16 mouse cellular contexts compared by ENCODE assay signal in the genomic region with DNA sequence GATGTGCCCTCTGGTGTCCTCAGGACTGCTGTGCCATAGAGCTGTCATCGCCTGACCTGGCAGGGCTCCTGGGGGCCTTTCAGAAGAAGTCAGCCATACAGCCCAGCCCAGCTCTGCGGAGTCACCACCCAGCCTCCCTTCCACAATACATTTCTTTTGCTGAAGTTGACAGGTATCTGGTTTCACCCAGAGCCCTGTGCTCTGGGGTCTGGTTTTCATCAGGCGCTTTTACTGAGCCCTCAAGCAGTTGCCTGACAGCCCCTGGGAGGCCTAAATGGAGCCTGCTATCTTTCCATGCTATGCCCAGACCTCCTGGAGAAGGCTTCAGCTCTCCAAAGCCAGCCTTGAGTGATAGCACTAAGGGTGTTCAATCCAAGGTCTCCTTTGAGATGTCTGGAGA. TPM values are rescaled to one million over a fixed set of nuclear protein-coding genes. Genes with fewer than 3 reads are reported as not detected.
DNase-seq lines count a peak whose midpoint lies in the region; ATAC-seq and TF ChIP-seq lines count a peak whose summit lies in the region.
"Had no signal": no experiment of that assay in that cellular context is flagged by ENCODE, and none has a peak within 500 bp of the region (broad histone marks: within the 10 kb centered on the region; RNA-seq: fewer than 3 reads in every experiment).

No protein-coding gene starts in this region.

- TF ChIP-seq EP300 in heart, adult 2 months (IDR thresholded peaks at IDR 0.05; ENCODE audit: insufficient read depth, low read depth, low read length), result no peak

- no peaks in the 10 kb centered on the region for H3K79me2 ChIP-seq in heart, adult 2 months (replicated peaks; ENCODE audit: control insufficient read depth, insufficient read depth, low read length)

- no peaks in the 10 kb centered on the region for H3K27me3 ChIP-seq in heart, embryonic 14.5 days (ENCODE audit: control insufficient read depth, insufficient read depth, low read length)
- no peaks in the 10 kb centered on the region; the same call in 1 of the 2 replicates for H3K27me3 ChIP-seq in heart, adult 2 months (ENCODE audit: control insufficient read depth, insufficient read depth, low read length)
- no peaks in the 10 kb centered on the region for H3K27me3 ChIP-seq in embryonic facial prominence, embryonic 10.5 days (replicated peaks; ENCODE audit: low read depth, poor library complexity, severe bottlenecking)
- H3K27me3 ChIP-seq in limb, embryonic 12.5 days, result no peaks in the 10 kb centered on the region
- no peaks in the 10 kb centered on the region for H3K27me3 ChIP-seq in hindbrain, embryonic 13.5 days
- H3K27me3 ChIP-seq: lung, embryonic 15.5 days; Patski had no signal

- no peaks in the 10 kb centered on the region for H3K36me3 ChIP-seq in heart, embryonic 14.5 days (ENCODE audit: control insufficient read depth, insufficient read depth, low read length)
- H3K36me3 ChIP-seq in heart, adult 2 months (ENCODE audit: control insufficient read depth, insufficient read depth, low read length), result no peaks in the 10 kb centered on the region
- no peaks in the 10 kb centered on the region for H3K36me3 ChIP-seq in embryonic facial prominence, embryonic 10.5 days (replicated peaks)
- H3K36me3 ChIP-seq in limb, embryonic 12.5 days, result no peaks in the 10 kb centered on the region
- H3K36me3 ChIP-seq in hindbrain, embryonic 13.5 days, result no peaks in the 10 kb centered on the region
- H3K36me3 ChIP-seq: lung, embryonic 15.5 days had no signal

- peaks cover 22 to 24% of the 10 kb centered on the region in 2 experiments for H3K4me1 ChIP-seq in heart, embryonic 14.5 days (ENCODE audit: control insufficient read depth in 2 of 2, insufficient read depth in 2 of 2, low read length in 2 of 2)
- no peaks in the 10 kb centered on the region for H3K4me1 ChIP-seq in heart, adult 2 months (ENCODE audit: control insufficient read depth, insufficient read depth, low read length)
- peaks cover 59% of the 10 kb centered on the region for H3K4me1 ChIP-seq in embryonic facial prominence, embryonic 10.5 days
- H3K4me1 ChIP-seq in limb, embryonic 12.5 days (replicated peaks), result peaks cover 68% of the 10 kb centered on the region
- H3K4me1 ChIP-seq in hindbrain, embryonic 13.5 days (replicated peaks), result peaks cover 12% of the 10 kb centered on the region

- H3K9ac ChIP-seq in heart, embryonic 14.5 days (ENCODE audit: low read length), result no peak overlapping the region
- no peak overlapping the region for H3K9ac ChIP-seq in heart, adult 2 months (ENCODE audit: low read depth, low read length)
- no peak overlapping the region for H3K9ac ChIP-seq in limb, embryonic 12.5 days (replicated peaks)
- no peak overlapping the region for H3K9ac ChIP-seq in hindbrain, embryonic 13.5 days
- H3K9ac ChIP-seq: lung, embryonic 15.5 days had no signal

- ATAC-seq in heart, embryonic 14.5 days (ENCODE audit: insufficient number of reproducible peaks, insufficient read depth, low FRiP score, low read depth), result peak; percentile 83
- ATAC-seq in limb, embryonic 12.5 days (ENCODE audit: insufficient number of reproducible peaks, insufficient read depth, low FRiP score, low TSS enrichment, low read depth), result peak; percentile 75
- no peak for ATAC-seq in hindbrain, embryonic 13.5 days (ENCODE audit: low FRiP score)
- ATAC-seq: CD4-positive, CD25-positive, alpha-beta regulatory T cell, adult 4 months; hindbrain, postnatal 0 days; Patski had no signal

- intact Hi-C loops in heart, adult 2 months (cut with DNase I), result no loop called here

- peak overlapping the region; percentile 43 to 54; a peak in 3 of 4 replicates for H3K27ac ChIP-seq in heart, embryonic 14.5 days (replicated peaks in 1 of 2; ENCODE audit: control insufficient read depth in 1 of 2, insufficient read depth in 1 of 2, low read depth in 2 of 2, low read length in 2 of 2)
- no peak overlapping the region for H3K27ac ChIP-seq in heart, adult 2 months
- peak overlapping the region; percentile 83 for H3K27ac ChIP-seq in embryonic facial prominence, embryonic 10.5 days (replicated peaks)
- peak overlapping the region; percentile 90 for H3K27ac ChIP-seq in limb, embryonic 12.5 days
- H3K27ac ChIP-seq in hindbrain, embryonic 13.5 days, result no peak overlapping the region
- H3K27ac ChIP-seq: hindbrain, postnatal 0 days; layer of hippocampus, adult 2 months; lung, embryonic 15.5 days had no signal

- DNase-seq in heart, adult 2 months, result no peak
- DNase-seq in MN1 (ENCODE audit: low spot score), result peak; percentile 94
- DNase-seq in embryonic facial prominence, embryonic 10.5 days (ENCODE audit: low spot score), result peak; percentile 81
- no peak for DNase-seq in lung, postnatal 36 days
- DNase-seq in ovary, postnatal 14 days (ENCODE audit: low spot score), result no peak
- DNase-seq: cerebellum, postnatal 36 days; thymus, postnatal 4 days had no signal

- TF ChIP-seq POLR2A in heart, adult 2 months (IDR thresholded peaks at IDR 0.05; ENCODE audit: insufficient read depth, low read depth, low read length), result no peak

- 11% methylated on average over 3 of the region's 3 CpGs for WGBS in heart, embryonic 14.5 days
- WGBS in heart, adult 2 months, result 39% methylated on average over 3 of the region's 3 CpGs
- WGBS in embryonic facial prominence, embryonic 10.5 days, result 22% methylated on average over 3 of the region's 3 CpGs
- 3% methylated on average over 3 of the region's 3 CpGs for WGBS in limb, embryonic 12.5 days
- 44% methylated on average over 3 of the region's 3 CpGs for WGBS in hindbrain, embryonic 13.5 days

- no peak overlapping the region for H3K4me3 ChIP-seq in heart, embryonic 14.5 days (ENCODE audit: control insufficient read depth in 1 of 2, insufficient read depth in 1 of 2, low read depth in 1 of 2, low read length in 2 of 2)
- H3K4me3 ChIP-seq in heart, adult 2 months, result no peak overlapping the region
- H3K4me3 ChIP-seq in embryonic facial prominence, embryonic 10.5 days, result no peak overlapping the region
- no peak overlapping the region for H3K4me3 ChIP-seq in limb, embryonic 12.5 days (replicated peaks)
- H3K4me3 ChIP-seq in hindbrain, embryonic 13.5 days, result no peak overlapping the region
- H3K4me3 ChIP-seq: layer of hippocampus, adult 2 months; lung, embryonic 15.5 days had no signal

- no peaks in the 10 kb centered on the region for H3K9me3 ChIP-seq in heart, embryonic 14.5 days (ENCODE audit: control insufficient read depth, low read length)
- H3K9me3 ChIP-seq in embryonic facial prominence, embryonic 10.5 days, result no peaks in the 10 kb centered on the region
- H3K9me3 ChIP-seq in limb, embryonic 12.5 days, result no peaks in the 10 kb centered on the region
- no peaks in the 10 kb centered on the region for H3K9me3 ChIP-seq in hindbrain, embryonic 13.5 days
- H3K9me3 ChIP-seq: lung, embryonic 15.5 days had no signal

- H3K4me2 ChIP-seq in heart, embryonic 14.5 days (ENCODE audit: low read length), result no peak overlapping the region
- no peak overlapping the region for H3K4me2 ChIP-seq in limb, embryonic 12.5 days
- no peak overlapping the region for H3K4me2 ChIP-seq in hindbrain, embryonic 13.5 days
- H3K4me2 ChIP-seq: lung, embryonic 15.5 days had no signal

- TF ChIP-seq CTCF in heart, adult 2 months (IDR thresholded peaks at IDR 0.05), result no peak

RNA-seq across cellular contexts. Expression of a gene that starts 19.5 kb away (rescaled TPM):
- 7.0 and 13.8 TPM in 2 replicates for polyA plus RNA-seq in heart, embryonic 14.5 days (2014; fragmentation: Nextera tagmentation; extraction: Ambion mirVana)
- total RNA-seq in heart, adult 2 months (2021), result not detected
- polyA plus RNA-seq in heart, adult 2 months (2012; rRNA removed), result 0.23 TPM in 1 of 2 replicates, not detected in the other
- 1,341 and 1,562 TPM in 2 replicates for polyA plus RNA-seq in embryonic facial prominence, embryonic 10.5 days (2016; fragmentation: Nextera tagmentation; extraction: Ambion mirVana)
- 302 and 358 TPM in 2 replicates for polyA plus RNA-seq in limb, embryonic 12.5 days (2016; fragmentation: Nextera tagmentation; extraction: Ambion mirVana)
- 368 and 389 TPM in 2 replicates for polyA plus RNA-seq in hindbrain, embryonic 13.5 days (2015; fragmentation: Nextera tagmentation; extraction: Ambion mirVana)
- total RNA-seq: megakaryocyte-erythroid progenitor cell, adult 5-6 weeks had no signal
- polyA plus RNA-seq: CD4-positive, CD25-positive, alpha-beta regulatory T cell, adult 4 months; Patski had no signal

RNA-seq across cellular contexts. Expression of a gene that starts 49.7 kb away (rescaled TPM):
- polyA plus RNA-seq in heart, embryonic 14.5 days (2014; fragmentation: Nextera tagmentation; extraction: Ambion mirVana), result 103 and 105 TPM in 2 replicates
- 10 to 100 TPM; 29.0 to 29.6 TPM for total RNA-seq in heart, adult 2 months (2021)
- polyA plus RNA-seq in heart, adult 2 months (2012; rRNA removed), result 21.3 and 37.7 TPM in 2 replicates
- 182 and 188 TPM in 2 replicates for polyA plus RNA-seq in embryonic facial prominence, embryonic 10.5 days (2016; fragmentation: Nextera tagmentation; extraction: Ambion mirVana)
- 155 and 166 TPM in 2 replicates for polyA plus RNA-seq in limb, embryonic 12.5 days (2016; fragmentation: Nextera tagmentation; extraction: Ambion mirVana)
- polyA plus RNA-seq in hindbrain, embryonic 13.5 days (2015; fragmentation: Nextera tagmentation; extraction: Ambion mirVana), result 110 and 112 TPM in 2 replicates

Comparison
In these comparisons a context has a peak if more than half of its experiments do, and no peak if none do; other contexts are left out.
1. H3K27ac ChIP-seq: peak in heart, embryonic 14.5 days (2 of 2), embryonic facial prominence, embryonic 10.5 days (single experiment) and limb, embryonic 12.5 days (single experiment); none in heart, adult 2 months (single experiment) and hindbrain, embryonic 13.5 days (single experiment).
2. DNase-seq: peak in MN1 (single experiment) and embryonic facial prominence, embryonic 10.5 days (single experiment); none in heart, adult 2 months (0 of 2), lung, postnatal 36 days (single experiment) and ovary, postnatal 14 days (single experiment).
3. RNA of a gene that starts 19.5 kb away (polyA plus RNA-seq): 1,341 to 1,562 TPM in embryonic facial prominence, embryonic 10.5 days, 368 to 389 TPM in hindbrain, embryonic 13.5 days and 302 to 358 TPM in limb, embryonic 12.5 days; 7.0 to 13.8 TPM in heart, embryonic 14.5 days and 0.23 TPM in heart, adult 2 months; every median in the first group is over 10 times any median in the second.